Mouse (Mus musculus) liver, embryonic 14.5 days (tissue): Measurements from ENCODE around the gene Rbms2. TPM values are rescaled to one million over a fixed set of nuclear protein-coding genes. Genes with fewer than 3 reads are reported as not detected.

Source experiments
- ATAC-seq: fragments of 200-750 bp; cut with Nextera tagmentation; 2 replicates; pipeline ENCODE4 v1.8.0; 2017; ENCODE audit warnings: moderate number of reproducible peaks, mild to moderate bottlenecking, moderate library complexity; ENCODE audit not compliant: insufficient read depth
- DNase-seq, 3 experiments: peaks; one replicate each; pipeline ENCODE4 v3.0.0-alpha.2; 2012 to 2013; ENCODE audit warnings: low read depth in 3 of 3, low spot score in 3 of 3
- H3K27ac ChIP-seq: fragments of 300-500 bp; sonication (generic); 2 replicates; pipeline ENCODE4 v1.5.1; 2014; ENCODE audit warnings: moderate library complexity, mild to moderate bottlenecking, control low read depth, inconsistent platforms
- H3K27me3 ChIP-seq: fragments of 300-500 bp; sonication (generic); 2 replicates; pipeline ENCODE4 v1.6.1; 2014; ENCODE audit warnings: mild to moderate bottlenecking, low read length, moderate library complexity; ENCODE audit not compliant: control insufficient read depth, insufficient read depth
- H3K36me3 ChIP-seq: fragments of 300-500 bp; sonication (generic); replicated peaks from 2 replicates; pipeline ENCODE4 v1.6.1; 2014; ENCODE audit warnings: low read depth; ENCODE audit not compliant: control insufficient read depth, insufficient read depth
- H3K4me1 ChIP-seq, 2 experiments: fragments of 200-500 bp in 1 of 2; fragments of 300-500 bp in 1 of 2; sonication (generic) in 1 of 2; replicated peaks; 2 replicates each; pipeline ENCODE4 v1.6.1; 2012 to 2014; ENCODE audit warnings: antibody characterized with exemption in 1 of 2, inconsistent platforms in 1 of 2, low read length in 1 of 2; ENCODE audit not compliant: control insufficient read depth in 2 of 2, insufficient read depth in 2 of 2
- H3K4me2 ChIP-seq: fragments of 300-500 bp; sonication (generic); 2 replicates; pipeline ENCODE4 v1.6.1; 2014; ENCODE audit warnings: low read depth, mild to moderate bottlenecking, control low read depth, moderate library complexity
- H3K4me3 ChIP-seq, 2 experiments: fragments of 200-500 bp in 1 of 2; fragments of 300-500 bp in 1 of 2; sonication (generic) in 1 of 2; 2 replicates each; pipeline ENCODE4 v1.5.1; 2012 to 2014; ENCODE audit warnings: low read depth in 2 of 2, low read length in 2 of 2, mild to moderate bottlenecking in 2 of 2, control low read depth in 1 of 2, inconsistent platforms in 1 of 2, moderate library complexity in 1 of 2; ENCODE audit not compliant: insufficient read depth in 1 of 2
- H3K9ac ChIP-seq: fragments of 300-500 bp; sonication (generic); replicated peaks from 2 replicates; pipeline ENCODE4 v1.6.1; 2014; ENCODE audit warnings: mild to moderate bottlenecking, control low read depth, moderate library complexity
- H3K9me3 ChIP-seq: fragments of 300-500 bp; sonication (generic); 2 replicates; pipeline ENCODE4 v1.6.1; 2016; ENCODE audit warnings: low read length, mixed read lengths; ENCODE audit not compliant: control insufficient read depth
- CTCF ChIP-seq: IDR thresholded peaks from 2 replicates; pipeline ENCODE4 v1.5.1; 2016; ENCODE audit warnings: antibody characterized with exemption, low read depth, control low read depth
- EP300 ChIP-seq: IDR thresholded peaks from 2 replicates; pipeline ENCODE4 v1.6.1; 2016; ENCODE audit warnings: antibody characterized with exemption, low read depth
- WGBS: fragments of 180-500 bp; shearing (Covaris S2); extraction: QIAGEN DNeasy Blood & Tissue Kit; methylation state at CpG from one replicate; pipeline ENCODE4 v1.1.7; 2014; ENCODE audit not compliant: insufficient replicate concordance; 5-methylcytosine and 5-hydroxymethylcytosine counted together
- polyA plus RNA-seq, 2 experiments: library from polyadenylated mRNA; depleted of rRNA in 1 of 2; stranded (reverse) in 1 of 2; unstranded in 1 of 2; fragments of >200 nt; fragmentation: Nextera tagmentation in 1 of 2; extraction: Ambion mirVana in 1 of 2; gene quantifications; 2 replicates each; pipeline versions ENCODE4 v1.2.1 to v1.2.3; 2012 to 2014

Gene Rbms2
- polyA plus RNA-seq, 2 experiments = 4.5 to 9.5 TPM

GRCm38 (mm10) chr10:128149592-128149991 lies 30.5 kb downstream of the Rbms2 start:
- H3K9ac ChIP-seq = peak overlapping the region; percentile 76
- peak overlapping the region; percentile 77 for H3K27ac ChIP-seq
- DNase-seq (peak; percentile 61 to 64 (median 63)), ATAC-seq (peak; percentile 98)
- peaks cover 11 to 12% of the 10 kb centered on the region in 2 experiments for H3K4me1 ChIP-seq
- peak overlapping the region; percentile 81 for H3K4me2 ChIP-seq
- no peaks in the 10 kb centered on the region for H3K9me3 ChIP-seq
- H3K27me3 ChIP-seq = no peaks in the 10 kb centered on the region
- peak overlapping the region; percentile 59 to 63 for H3K4me3 ChIP-seq
- H3K36me3 ChIP-seq = no peaks in the 10 kb centered on the region
- WGBS = 2% methylated on average over 5 of the region's 5 CpGs
- TF ChIP-seq EP300 = no peak
- peak; percentile 81 for TF ChIP-seq CTCF

GRCm38 (mm10) chr10:128148789-128149365 lies 31.2 kb downstream of the Rbms2 start:
- Histone ChIP-seq H3K4me3 (peak overlapping the region in 1 of 2 experiments; percentile 59; a peak in 2 of 4 replicates), H3K36me3 (no peaks in the 10 kb centered on the region), H3K4me2 (peak overlapping the region; percentile 81), H3K4me1 (peaks cover 11 to 12% of the 10 kb centered on the region in 2 experiments), H3K27ac (peak overlapping the region; percentile 77), H3K27me3 (no peaks in the 10 kb centered on the region), H3K9ac (peak overlapping the region; percentile 76), H3K9me3 (no peaks in the 10 kb centered on the region)
- no peak for DNase-seq
- WGBS = 76% methylated on average over 5 of the region's 5 CpGs
- TF ChIP-seq EP300 (no peak), CTCF (no peak)
- ATAC-seq = no peak

GRCm38 (mm10) chr10:128144961-128145360 lies 35.1 kb downstream of the Rbms2 start:
- ATAC-seq = no peak

GRCm38 (mm10) chr10:128143659-128144058 lies 36.4 kb downstream of the Rbms2 start:
- H3K4me3 ChIP-seq = no peak overlapping the region
- H3K9me3 ChIP-seq = no peaks in the 10 kb centered on the region
- H3K27ac ChIP-seq = no peak overlapping the region
- H3K27me3 ChIP-seq = no peaks in the 10 kb centered on the region
- no peak overlapping the region for H3K4me2 ChIP-seq
- 59% methylated on average over 4 of the region's 4 CpGs for WGBS
- H3K36me3 ChIP-seq = no peaks in the 10 kb centered on the region
- H3K4me1 ChIP-seq = no peaks in the 10 kb centered on the region
- no peak for DNase-seq
- no peak for ATAC-seq
- H3K9ac ChIP-seq = no peak overlapping the region
- TF ChIP-seq EP300 = no peak
- TF ChIP-seq CTCF = no peak

More at GRCm38 (mm10) chr10:128144961-128145360, 35.1 kb downstream of the Rbms2 start:
- Histone ChIP-seq H3K36me3 (no peaks in the 10 kb centered on the region), H3K4me3 (no peak overlapping the region), H3K9me3 (no peaks in the 10 kb centered on the region), H3K27me3 (no peaks in the 10 kb centered on the region), H3K4me2 (no peak overlapping the region), H3K27ac (no peak overlapping the region), H3K4me1 (peaks cover 8% of the 10 kb centered on the region in 2 experiments), H3K9ac (no peak overlapping the region)
- TF ChIP-seq CTCF (no peak), EP300 (no peak)
- WGBS = 63% methylated on average over 2 of the region's 2 CpGs
- no peak for DNase-seq

GRCm38 (mm10) chr10:128142165-128142564 lies 37.9 kb downstream of the Rbms2 start:
- no peaks in the 10 kb centered on the region for H3K9me3 ChIP-seq
- H3K4me1 ChIP-seq = no peaks in the 10 kb centered on the region
- no peak overlapping the region for H3K9ac ChIP-seq
- DNase-seq (no peak), ATAC-seq (no peak)
- no peak overlapping the region for H3K27ac ChIP-seq
- H3K36me3 ChIP-seq = no peaks in the 10 kb centered on the region
- TF ChIP-seq EP300 (no peak), CTCF (0 out of 2 replicates have a peak, but pooled peaks have one; percentile 22)
- no peaks in the 10 kb centered on the region for H3K27me3 ChIP-seq
- no peak overlapping the region for H3K4me2 ChIP-seq
- WGBS = 64% methylated on average over 2 of the region's 2 CpGs
- H3K4me3 ChIP-seq = no peak overlapping the region
